Mouse (Mus musculus) bone marrow macrophage, adult 2 months (primary cell): ENCODE measurements around the gene Urb2.

Experiments
- CTCF ChIP-seq: IDR thresholded peaks from 2 replicates; pipeline ENCODE4 v1.5.1; 2012; ENCODE audit warnings: low read depth, mild to moderate bottlenecking, low read length, moderate library complexity
- POLR2A ChIP-seq: IDR thresholded peaks from 2 replicates; pipeline ENCODE4 v1.6.1; 2012; ENCODE audit warnings: mild to moderate bottlenecking, low read depth, low read length, borderline replicate concordance

- no peak for TF ChIP-seq CTCF
- peak; percentile 71; the same call in 1 of the 2 replicates for TF ChIP-seq POLR2A
Observed at GRCm38 (mm10) chr8:124020439-124021236, 670 bp upstream of the Urb2 start.
